Mouse (Mus musculus) lung, embryonic 14.5 days (tissue): ENCODE results near the gene Serpinb6a. TPM values are rescaled to one million over a fixed set of nuclear protein-coding genes. Genes with fewer than 3 reads are reported as not detected.

ENCODE experiments used
- ATAC-seq: fragments of 200-750 bp; cut with Nextera tagmentation; 2 replicates; pipeline ENCODE4 v1.8.0; 2017; ENCODE audit warnings: mild to moderate bottlenecking, moderate TSS enrichment, moderate library complexity; ENCODE audit not compliant: insufficient read depth
- DNase-seq: peaks from one replicate; pipeline ENCODE4 v3.0.0-alpha.2; 2015
- H3K27ac ChIP-seq: fragments of 300-500 bp; sonication (generic); 2 replicates; pipeline ENCODE4 v1.5.1; 2014; ENCODE audit warnings: low read depth, mild to moderate bottlenecking, moderate library complexity
- H3K27me3 ChIP-seq: fragments of 300-500 bp; sonication (generic); 2 replicates; pipeline ENCODE4 v1.6.1; 2014; ENCODE audit warnings: low read length, control low read depth; ENCODE audit not compliant: insufficient read depth
- H3K36me3 ChIP-seq: fragments of 300-500 bp; sonication (generic); 2 replicates; pipeline ENCODE4 v1.6.1; 2014; ENCODE audit warnings: control low read depth; ENCODE audit not compliant: insufficient read depth
- H3K4me1 ChIP-seq: fragments of 300-500 bp; sonication (generic); 2 replicates; pipeline ENCODE4 v1.6.1; 2014; ENCODE audit warnings: antibody characterized with exemption, control low read depth; ENCODE audit not compliant: insufficient read depth
- H3K4me2 ChIP-seq: fragments of 300-500 bp; sonication (generic); 2 replicates; pipeline ENCODE4 v1.6.1; 2014; ENCODE audit warnings: mild to moderate bottlenecking
- H3K4me3 ChIP-seq: fragments of 300-500 bp; sonication (generic); 2 replicates; pipeline ENCODE4 v1.5.1; 2014; ENCODE audit warnings: low read depth, low read length
- H3K9ac ChIP-seq: fragments of 300-500 bp; sonication (generic); 2 replicates; pipeline ENCODE4 v1.6.1; 2014
- H3K9me3 ChIP-seq: fragments of 300-500 bp; sonication (generic); 2 replicates; pipeline ENCODE4 v1.6.1; 2016; ENCODE audit warnings: low read depth, low read length, control low read depth
- CTCF ChIP-seq: IDR thresholded peaks from 2 replicates; pipeline ENCODE4 v1.5.1; 2016; ENCODE audit warnings: antibody characterized with exemption, low read depth
- WGBS: fragments of 180-500 bp; shearing (Covaris S2); extraction: QIAGEN DNeasy Blood & Tissue Kit; methylation state at CpG from one replicate; pipeline ENCODE4 v1.1.7; 2014; 5-methylcytosine and 5-hydroxymethylcytosine counted together
- polyA plus RNA-seq: library from polyadenylated mRNA; unstranded; fragments of >200 nt; fragmentation: Nextera tagmentation; extraction: Ambion mirVana; gene quantifications from 2 replicates; pipeline ENCODE4 v1.2.1, GENCODE M21; 2014

The Serpinb6a gene
- polyA plus RNA-seq, 1 experiment from 2014 or later: 62.3 TPM

DNA sequence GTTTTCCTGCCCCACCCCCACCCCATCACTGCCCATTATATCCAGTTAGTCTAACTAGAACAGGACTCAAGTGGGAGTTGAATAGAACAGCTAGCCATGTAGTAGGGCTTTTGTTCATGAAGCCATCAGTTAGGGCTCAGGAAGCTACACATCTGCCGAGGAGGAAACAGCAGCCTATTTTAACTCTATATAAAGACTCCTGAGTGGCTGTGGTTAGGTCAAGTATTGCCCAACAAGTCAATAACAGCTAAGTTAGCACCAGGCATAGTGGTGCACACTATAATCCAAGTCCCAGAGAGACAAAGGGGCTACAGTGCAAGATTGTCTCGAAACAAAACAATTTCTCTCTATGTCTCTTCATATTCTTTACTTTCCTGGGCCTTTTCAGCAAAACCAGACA is 29.4 kb upstream of the Serpinb6a start:
- 61% methylated on average over 2 of the region's 2 CpGs for WGBS
- H3K9ac ChIP-seq: no peak overlapping the region
- H3K4me3 ChIP-seq: no peak overlapping the region
- no peak overlapping the region for H3K27ac ChIP-seq
- H3K9me3 ChIP-seq: no peaks in the 10 kb centered on the region
- TF ChIP-seq CTCF: no peak
- H3K27me3 ChIP-seq: no peaks in the 10 kb centered on the region
- H3K4me1 ChIP-seq: no peaks in the 10 kb centered on the region
- peaks cover 45% of the 10 kb centered on the region for H3K36me3 ChIP-seq
- H3K4me2 ChIP-seq: no peak overlapping the region
- ATAC-seq (no peak), DNase-seq (no peak)

DNA sequence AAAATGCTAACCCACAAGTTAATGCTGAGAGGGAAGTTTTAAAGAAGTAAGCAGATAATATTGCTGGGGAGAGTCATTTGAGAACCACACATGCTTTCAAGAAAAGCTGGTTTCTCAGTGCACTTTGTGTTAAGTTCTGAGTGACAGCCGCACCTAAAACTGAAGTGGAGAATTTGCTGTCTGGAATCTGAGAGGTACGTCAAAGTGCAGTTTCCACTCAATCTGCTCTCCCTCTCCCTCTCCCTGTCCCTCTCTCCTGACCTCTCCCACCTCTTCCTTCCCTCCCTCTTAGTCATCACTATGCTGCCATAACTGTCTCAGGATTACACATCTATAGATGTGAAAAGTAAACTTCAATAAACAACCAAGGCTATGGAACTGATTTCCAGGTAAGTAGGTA is 19.4 kb upstream of the Serpinb6a start:
- Histone ChIP-seq H3K27ac (no peak overlapping the region), H3K27me3 (no peaks in the 10 kb centered on the region), H3K36me3 (peaks cover 54% of the 10 kb centered on the region), H3K9me3 (no peaks in the 10 kb centered on the region), H3K4me2 (no peak overlapping the region), H3K9ac (no peak overlapping the region), H3K4me3 (no peak overlapping the region), H3K4me1 (no peaks in the 10 kb centered on the region)
- DNase-seq (no peak), ATAC-seq (no peak)
- no peak for TF ChIP-seq CTCF
- 63% methylated on average over 2 of the region's 2 CpGs for WGBS

DNA sequence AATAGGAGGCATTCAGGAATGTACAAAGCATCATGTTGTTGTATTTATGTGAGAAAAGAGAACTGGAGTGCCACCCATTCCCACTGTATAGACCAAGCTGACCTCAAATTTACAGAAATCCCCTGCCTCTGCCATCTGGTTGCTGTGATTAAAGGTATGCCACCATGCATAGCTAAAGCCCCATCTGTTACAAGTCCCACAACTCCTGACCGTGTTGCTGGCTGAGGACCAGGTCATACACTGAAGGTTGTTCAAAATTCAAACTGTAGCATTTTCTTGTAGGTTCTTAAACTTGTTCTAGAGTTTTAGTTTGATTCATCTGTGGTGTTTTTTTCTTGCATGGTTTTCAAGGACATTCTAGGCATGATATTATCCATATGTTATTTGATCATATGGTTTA is 15.9 kb upstream of the Serpinb6a start:
- no peak overlapping the region for H3K4me2 ChIP-seq
- no peak overlapping the region for H3K4me3 ChIP-seq
- no peak overlapping the region for H3K9ac ChIP-seq
- WGBS: 91% methylated on average over 1 of the region's 1 CpGs
- no peak overlapping the region for H3K27ac ChIP-seq
- no peaks in the 10 kb centered on the region for H3K4me1 ChIP-seq
- DNase-seq (no peak), ATAC-seq (no peak)
- peaks cover 81% of the 10 kb centered on the region for H3K36me3 ChIP-seq
- no peaks in the 10 kb centered on the region for H3K9me3 ChIP-seq
- no peaks in the 10 kb centered on the region for H3K27me3 ChIP-seq
- TF ChIP-seq CTCF: no peak

DNA sequence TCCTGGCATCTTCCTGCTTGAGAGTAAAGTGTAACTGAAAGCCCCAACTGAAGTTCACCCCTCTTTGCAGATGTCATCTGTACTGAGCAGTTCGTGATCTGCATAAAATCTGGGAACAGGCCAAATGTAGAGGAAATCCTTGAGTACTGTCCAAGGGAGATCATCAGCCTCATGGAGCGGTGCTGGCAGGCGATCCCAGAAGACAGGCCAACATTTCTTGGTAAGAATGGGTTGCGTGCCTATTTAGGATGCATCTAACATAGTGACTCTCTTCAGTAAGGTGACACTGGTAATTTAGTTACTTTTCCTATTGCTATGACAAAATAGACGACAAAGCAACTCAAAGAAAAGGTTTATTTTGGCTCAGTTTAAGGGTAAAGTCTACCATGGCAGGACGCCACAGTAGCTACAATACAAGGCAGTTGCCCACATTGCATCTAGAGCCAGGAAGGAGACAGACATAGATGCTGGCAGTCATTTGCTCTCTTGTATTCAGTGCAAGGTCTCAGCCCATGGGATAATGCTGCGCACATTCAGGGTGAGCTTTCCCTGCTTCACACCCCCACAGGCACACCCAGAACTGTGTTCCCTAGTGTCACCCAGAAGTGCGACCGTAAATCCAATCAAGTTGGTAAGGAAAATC is 14.5 kb upstream of the Serpinb6a start:
- WGBS: 89% methylated on average over 9 of the region's 9 CpGs
- H3K27me3 ChIP-seq: no peaks in the 10 kb centered on the region

DNA sequence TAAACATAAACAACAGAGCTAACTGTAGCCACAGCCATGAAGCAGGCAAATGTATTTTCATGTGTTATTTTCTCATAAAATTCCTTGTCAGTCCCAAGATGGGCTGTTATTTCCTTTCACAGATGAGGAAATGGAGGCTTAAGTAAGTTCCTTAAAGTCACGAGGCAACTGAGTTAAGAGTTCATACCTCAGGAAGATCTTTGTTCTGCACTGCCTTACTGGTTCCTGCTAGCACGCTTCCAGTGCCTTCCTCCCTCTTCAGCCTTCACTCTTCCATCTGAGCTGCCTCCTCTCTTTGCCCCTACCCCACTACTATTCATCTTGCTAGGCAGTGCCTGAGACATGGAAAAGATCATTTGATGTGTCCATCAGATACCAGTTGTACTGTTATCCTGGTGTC is 4.6 kb upstream of the Serpinb6a start:
- H3K27me3 ChIP-seq: no peaks in the 10 kb centered on the region
- TF ChIP-seq CTCF: no peak
- H3K9ac ChIP-seq: no peak overlapping the region
- no peaks in the 10 kb centered on the region for H3K4me1 ChIP-seq
- DNase-seq: no peak
- ATAC-seq: no peak
- peaks cover 25% of the 10 kb centered on the region; the same call in 1 of the 2 replicates for H3K36me3 ChIP-seq
- H3K9me3 ChIP-seq: no peaks in the 10 kb centered on the region
- WGBS: 69% methylated on average over 2 of the region's 2 CpGs
- no peak overlapping the region for H3K27ac ChIP-seq
- H3K4me3 ChIP-seq: no peak overlapping the region
- H3K4me2 ChIP-seq: no peak overlapping the region

More for the DNA sequence above, 14.5 kb upstream of the Serpinb6a start:
- DNase-seq: peak; percentile 25
- TF ChIP-seq CTCF: no peak
- no peaks in the 10 kb centered on the region for H3K9me3 ChIP-seq
- no peak for ATAC-seq
- peaks cover 77% of the 10 kb centered on the region for H3K36me3 ChIP-seq
- no peak overlapping the region for H3K4me3 ChIP-seq
- H3K4me2 ChIP-seq: no peak overlapping the region
- no peaks in the 10 kb centered on the region for H3K4me1 ChIP-seq
- H3K9ac ChIP-seq: no peak overlapping the region
- H3K27ac ChIP-seq: no peak overlapping the region

DNA sequence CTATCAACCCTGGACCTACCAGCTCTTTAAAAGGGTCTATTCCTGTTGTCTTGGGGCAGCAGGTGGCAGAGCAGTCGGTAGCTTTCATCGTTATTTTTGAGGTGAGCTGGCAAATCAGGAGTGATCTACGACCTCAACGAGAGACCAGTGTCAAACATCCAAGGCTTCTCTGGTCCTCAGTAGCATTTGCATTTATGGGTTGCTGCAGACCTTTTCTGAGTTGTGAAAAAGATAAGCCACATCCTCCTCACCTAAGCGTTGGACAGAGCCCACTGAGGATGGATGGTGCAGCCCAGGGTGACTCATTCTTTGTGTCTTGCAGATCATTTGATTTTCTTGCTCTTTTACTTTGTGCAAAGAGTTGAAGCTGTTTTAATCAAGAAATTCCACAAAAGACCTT is 464 bp upstream of the Serpinb6a start:
- no peaks in the 10 kb centered on the region for H3K36me3 ChIP-seq
- TF ChIP-seq CTCF: no peak
- peak overlapping the region; percentile 87 for H3K9ac ChIP-seq
- H3K27ac ChIP-seq: no peak overlapping the region
- H3K27me3 ChIP-seq: no peaks in the 10 kb centered on the region
- no peaks in the 10 kb centered on the region for H3K4me1 ChIP-seq
- ATAC-seq (0 out of 2 replicates have a peak, but pooled peaks have one; percentile 8), DNase-seq (no peak)
- no peaks in the 10 kb centered on the region for H3K9me3 ChIP-seq
- 4% methylated on average over 5 of the region's 5 CpGs for WGBS
- H3K4me3 ChIP-seq: peak overlapping the region; percentile 98
- H3K4me2 ChIP-seq: peak overlapping the region; percentile 73

DNA sequence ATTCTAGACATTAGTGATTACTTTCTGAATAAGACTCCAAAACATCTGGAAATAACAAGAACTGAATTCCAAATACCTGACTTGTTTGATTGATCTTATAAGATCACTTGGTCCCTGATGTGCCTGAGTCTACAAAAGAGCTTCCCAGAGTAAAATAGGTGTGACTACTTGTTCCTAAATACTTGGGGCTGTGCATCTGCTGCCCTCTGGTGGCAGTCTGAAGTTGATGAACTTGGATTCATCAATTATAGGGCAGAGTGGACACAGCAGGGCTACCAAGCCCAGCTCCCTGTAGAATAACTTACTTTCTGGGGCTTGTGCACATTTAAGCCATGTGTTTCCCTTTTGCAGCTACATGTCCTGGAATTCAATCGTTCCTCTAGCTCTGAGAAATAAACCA is 7.4 kb downstream of the Serpinb6a start:
- no peak overlapping the region for H3K4me2 ChIP-seq
- no peaks in the 10 kb centered on the region for H3K9me3 ChIP-seq
- no peak overlapping the region for H3K27ac ChIP-seq
- no peak overlapping the region for H3K9ac ChIP-seq
- DNase-seq (peak; percentile 88), ATAC-seq (peak; percentile 62)
- no peaks in the 10 kb centered on the region for H3K36me3 ChIP-seq
- WGBS: 28% methylated on average over 1 of the region's 1 CpGs
- no peak overlapping the region for H3K4me3 ChIP-seq
- no peaks in the 10 kb centered on the region for H3K4me1 ChIP-seq
- H3K27me3 ChIP-seq: no peaks in the 10 kb centered on the region
- TF ChIP-seq CTCF: peak; percentile 84
